Mouse (Mus musculus) stomach, postnatal 0 days (tissue): Measurements from ENCODE around the gene Olfr799.

Experiments used
- CTCF ChIP-seq: IDR thresholded peaks from 2 replicates; pipeline ENCODE4 v1.5.1; 2016; ENCODE audit warnings: antibody characterized with exemption, low read depth, mild to moderate bottlenecking, moderate library complexity
- EP300 ChIP-seq: optimal IDR thresholded peaks from 2 replicates; pipeline ENCODE3; 2016; ENCODE audit warnings: antibody characterized with exemption

GRCm38 (mm10) chr10:129673765-129674164 lies 36.5 kb downstream of the Olfr799 start, which contains the start of gene Olfr801:
- TF ChIP-seq EP300 (no peak), CTCF (no peak)
